Mouse (Mus musculus): ENCODE measurements around the gene Gm20481. TPM values are rescaled to one million over a fixed set of nuclear protein-coding genes. Genes with fewer than 3 reads are reported as not detected.
A peak's percentile ranks its signal among the peaks of the same experiment; 100 is the strongest.

Gm20481 gene
- total RNA-seq, 2 experiments from 2014 or later: not detected

GRCm38 (mm10) chr17:35016791-35017705 is 47.3 kb downstream of the Gm20481 start:
- intact Hi-C loops (cut with DNase I): loop anchor here (5.0 kb wide), 2 partner anchors 80 to 100 kb away; partner anchors contain the start of gene Ly6g5b

GRCm38 (mm10) chr17:35017706-35018030 is 48.0 kb downstream of the Gm20481 start:
- intact Hi-C loops (cut with DNase I): loop anchor here (5.0 kb wide), 2 partner anchors 80 to 100 kb away; partner anchors contain the start of gene Ly6g5b
- no peak for DNase-seq (ENCODE audit: extremely low spot score in 1 of 2, low spot score in 2 of 2)

More at GRCm38 (mm10) chr17:35016791-35017705, 47.3 kb downstream of the Gm20481 start:
- no peak for DNase-seq (ENCODE audit: extremely low spot score in 1 of 2, low spot score in 2 of 2)

- intact Hi-C loops (cut with DNase I): loop anchor here (5.0 kb wide), 2 partner anchors 79 to 99 kb away; partner anchors contain the start of gene Ly6g5b
These were observed 48.5 kb downstream of the Gm20481 start for GRCm38 (mm10) chr17:35018171-35018570.

GRCm38 (mm10) chr17:35019894-35020293 is 50.2 kb downstream of the Gm20481 start:
- intact Hi-C loops (cut with DNase I): loop anchor here (5.0 kb wide), 4 partner anchors 37 to 97 kb away; partner anchors contain the start of genes Ddah2, Ly6g5b and Ly6g5c
- no peak for DNase-seq (ENCODE audit: extremely low spot score in 1 of 2, low spot score in 2 of 2)

More at GRCm38 (mm10) chr17:35018171-35018570, 48.5 kb downstream of the Gm20481 start:
- DNase-seq (ENCODE audit: extremely low spot score in 1 of 2, low spot score in 2 of 2): no peak

- intact Hi-C loops (cut with DNase I): loop anchor here (5.0 kb wide), 2 partner anchors 37 to 87 kb away; partner anchors contain the start of genes Ddah2 and Ly6g5c
- no peak for DNase-seq (ENCODE audit: extremely low spot score in 1 of 2, low spot score in 2 of 2)
These were observed 50.8 kb downstream of the Gm20481 start for GRCm38 (mm10) chr17:35020551-35020950.

- intact Hi-C loops (cut with DNase I): loop anchor here (5.0 kb wide), 2 partner anchors 36 to 86 kb away; partner anchors contain the start of genes Ddah2 and Ly6g5c
- peak; percentile 65 to 86 for DNase-seq (ENCODE audit: extremely low spot score in 1 of 2, low spot score in 2 of 2)
These were observed 51.6 kb downstream of the Gm20481 start for GRCm38 (mm10) chr17:35021163-35021808.

Other genes with a start within 250 kb of the Gm20481 start
- gene C4b, start 226.0 kb upstream of the Gm20481 start, total RNA-seq (2021): 1 to 10 TPM; 6.7 to 7.4 TPM
- gene Cyp21a1, start 165.4 kb upstream of the Gm20481 start, total RNA-seq (2021): not detected
- 10 to 100 TPM; 57.4 to 69.4 TPM for gene Stk19, start 133.0 kb upstream of the Gm20481 start, total RNA-seq (2021)
- 10 to 100 TPM; 31.2 to 33.1 TPM for gene Dxo, start 132.9 kb upstream of the Gm20481 start, total RNA-seq (2021)
- 10 to 100 TPM; 66.7 to 78.0 TPM for gene Skiv2l, start 119.7 kb upstream of the Gm20481 start, total RNA-seq (2021)
- gene Nelfe, start 119.5 kb upstream of the Gm20481 start, total RNA-seq (2021): 10 to 100 TPM; 28.1 to 28.4 TPM
- gene Cfb, start 107.4 kb upstream of the Gm20481 start, total RNA-seq (2021): under 1 TPM; 0.51 to 0.62 TPM
- 1 to 10 TPM; 6.3 to 6.8 TPM for gene Zbtb12, start 90.4 kb upstream of the Gm20481 start, total RNA-seq (2021)
- not detected for gene Gm20547, start 87.9 kb upstream of the Gm20481 start, total RNA-seq (2021)
- 1 to 10 TPM; 2.1 to 2.9 TPM for gene C2, start 71.6 kb upstream of the Gm20481 start, total RNA-seq (2021)
- 100 to 1,000 TPM; 174 to 181 TPM for gene Ehmt2, start 71.4 kb upstream of the Gm20481 start, total RNA-seq (2021)
- gene Slc44a4, start 55.4 kb upstream of the Gm20481 start, total RNA-seq (2021): under 1 TPM; 0.14 to 0.30 TPM
- 10 to 100 TPM; 23.8 to 27.3 TPM for gene Neu1, start 38.7 kb upstream of the Gm20481 start, total RNA-seq (2021)
- gene Hspa1b, start 10.7 kb upstream of the Gm20481 start, total RNA-seq (2021): 1 to 10 TPM; 1.2 to 2.0 TPM
- 1 to 10 TPM; 3.0 to 5.4 TPM for gene Hspa1a, start 2.2 kb downstream of the Gm20481 start, total RNA-seq (2021)
- gene Hspa1l, start 2.8 kb downstream of the Gm20481 start, total RNA-seq (2021): under 1 TPM in 1 of 2 experiments, not detected in 1; 0.20 TPM
- 10 to 100 TPM; 25.4 to 27.2 TPM for gene Lsm2, start 11.9 kb downstream of the Gm20481 start, total RNA-seq (2021)
- 10 to 100 TPM; 55.1 to 56.7 TPM for gene Vars, start 31.1 kb downstream of the Gm20481 start, total RNA-seq (2021)
- gene Vwa7, start 46.7 kb downstream of the Gm20481 start, total RNA-seq (2021): under 1 TPM; 0.18 to 0.19 TPM
- gene Sapcd1, start 58.1 kb downstream of the Gm20481 start, total RNA-seq (2021): 1 to 10 TPM in 1 of 2 experiments, under 1 TPM in 1; 0.83 to 1.0 TPM
- under 1 TPM; 0.81 to 0.97 TPM for gene Msh5, start 76.8 kb downstream of the Gm20481 start, total RNA-seq (2021)
- 10 to 100 TPM; 14.3 to 15.8 TPM for gene Clic1, start 80.1 kb downstream of the Gm20481 start, total RNA-seq (2021)
- 10 to 100 TPM; 26.3 to 31.1 TPM for gene Ddah2, start 89.1 kb downstream of the Gm20481 start, total RNA-seq (2021)
- not detected for gene Ly6g6c, start 95.5 kb downstream of the Gm20481 start, total RNA-seq (2021)
- gene Mpig6b, start 96.3 kb downstream of the Gm20481 start, total RNA-seq (2021): not detected
- gene Ly6g6e, start 107.0 kb downstream of the Gm20481 start, total RNA-seq (2021): 1 to 10 TPM; 1.6 to 2.3 TPM
- 1 to 10 TPM in 1 of 2 experiments, not detected in 1; 1.1 TPM for gene Ly6g6d, start 108.2 kb downstream of the Gm20481 start, total RNA-seq (2021)
- not detected for gene Ly6g6f, start 115.7 kb downstream of the Gm20481 start, total RNA-seq (2021)
- gene Abhd16a, start 119.4 kb downstream of the Gm20481 start, total RNA-seq (2021): 10 to 100 TPM; 84.4 to 91.5 TPM
- gene Ly6g5c, start 138.4 kb downstream of the Gm20481 start, total RNA-seq (2021): not detected
- gene Ly6g5b, start 145.5 kb downstream of the Gm20481 start, total RNA-seq (2021): under 1 TPM; 0.58 to 0.81 TPM
- 10 to 100 TPM; 13.2 to 17.7 TPM for gene Gpank1, start 151.5 kb downstream of the Gm20481 start, total RNA-seq (2021)
- gene Csnk2b, start 152.1 kb downstream of the Gm20481 start, total RNA-seq (2021): 100 to 1,000 TPM; 196 to 210 TPM
- gene D17H6S53E, start 156.5 kb downstream of the Gm20481 start, total RNA-seq (2021): 10 to 100 TPM; 23.8 to 24.6 TPM
- gene Apom, start 162.1 kb downstream of the Gm20481 start, total RNA-seq (2021): under 1 TPM in 1 of 2 experiments, not detected in 1; 0.34 TPM
- gene Bag6, start 165.3 kb downstream of the Gm20481 start, total RNA-seq (2021): 100 to 1,000 TPM; 297 to 299 TPM
- gene Prrc2a, start 195.0 kb downstream of the Gm20481 start, total RNA-seq (2021): 100 to 1,000 TPM; 261 to 270 TPM
- gene Aif1, start 206.2 kb downstream of the Gm20481 start, total RNA-seq (2021): 10 to 100 TPM in 1 of 2 experiments, 1 to 10 TPM in 1; 8.0 to 12.5 TPM
- gene Lst1, start 218.5 kb downstream of the Gm20481 start, total RNA-seq (2021): 10 to 100 TPM; 13.7 to 14.9 TPM
- gene Ltb, start 224.5 kb downstream of the Gm20481 start, total RNA-seq (2021): 1 to 10 TPM in 1 of 2 experiments, under 1 TPM in 1; 0.77 to 1.4 TPM
- gene Tnf, start 232.1 kb downstream of the Gm20481 start, total RNA-seq (2021): under 1 TPM in 1 of 2 experiments, not detected in 1; 0.19 TPM
- gene Lta, start 235.4 kb downstream of the Gm20481 start, total RNA-seq (2021): 1 to 10 TPM in 1 of 2 experiments, under 1 TPM in 1; 0.51 to 1.1 TPM

Measured in left cerebral cortex, postnatal 10 days (tissue).